Mouse (Mus musculus) heart, embryonic 16.5 days (tissue): ENCODE data around the gene Ccdc194. TPM values are rescaled to one million over a fixed set of nuclear protein-coding genes. Genes with fewer than 3 reads are reported as not detected.
"Not testable (repeated sequence)": the region's sequence is repeated elsewhere in the genome, so short reads cannot be mapped to it uniquely, and the experiment has no call there.

ENCODE experiments used
- ATAC-seq: fragments of 200-750 bp; cut with Nextera tagmentation; replicated peaks from 2 replicates; pipeline ENCODE4 v1.8.0; 2017; ENCODE audit warnings: moderate number of reproducible peaks; ENCODE audit not compliant: insufficient read depth, low FRiP score; ENCODE audit errors: extremely low read depth
- H3K27ac ChIP-seq: fragments of 300-500 bp; sonication (generic); 2 replicates; pipeline ENCODE4 v1.5.1; 2014; ENCODE audit warnings: mild to moderate bottlenecking, low read length, control low read depth, moderate library complexity
- H3K27me3 ChIP-seq: fragments of 300-500 bp; sonication (generic); 2 replicates; pipeline ENCODE4 v1.6.1; 2014; ENCODE audit warnings: low read length, mixed read lengths; ENCODE audit not compliant: control insufficient read depth, insufficient read depth
- H3K36me3 ChIP-seq: fragments of 300-500 bp; sonication (generic); 2 replicates; pipeline ENCODE4 v1.6.1; 2014; ENCODE audit not compliant: control insufficient read depth, insufficient read depth
- H3K4me1 ChIP-seq: fragments of 300-500 bp; sonication (generic); 2 replicates; pipeline ENCODE4 v1.6.1; 2014; ENCODE audit warnings: low read length, mixed read lengths; ENCODE audit not compliant: control insufficient read depth, insufficient read depth
- H3K4me2 ChIP-seq: fragments of 300-500 bp; sonication (generic); 2 replicates; pipeline ENCODE4 v1.6.1; 2014; ENCODE audit warnings: low read depth, mild to moderate bottlenecking, control low read depth, low read length
- H3K4me3 ChIP-seq: fragments of 300-500 bp; sonication (generic); 2 replicates; pipeline ENCODE4 v1.5.1; 2014; ENCODE audit warnings: mild to moderate bottlenecking, control low read depth, low read length
- H3K9ac ChIP-seq: fragments of 300-500 bp; sonication (generic); 2 replicates; pipeline ENCODE4 v1.6.1; 2014; ENCODE audit warnings: low read length, control low read depth
- H3K9me3 ChIP-seq: fragments of 300-500 bp; sonication (generic); replicated peaks from 2 replicates; pipeline ENCODE4 v1.6.1; 2016; ENCODE audit warnings: low read length; ENCODE audit not compliant: control insufficient read depth
- WGBS: fragments of 180-500 bp; shearing (Covaris S2); extraction: QIAGEN DNeasy Blood & Tissue Kit; methylation state at CpG from one replicate; pipeline ENCODE4 v1.1.7; 2014; 5-methylcytosine and 5-hydroxymethylcytosine counted together
- polyA plus RNA-seq: library from polyadenylated mRNA; unstranded; fragments of >200 nt; fragmentation: Nextera tagmentation; extraction: Ambion mirVana; gene quantifications from 2 replicates; pipeline ENCODE4 v1.2.1, GENCODE M21; 2015

Ccdc194 gene
- polyA plus RNA-seq, 1 experiment from 2014 or later: 0.54 TPM

GRCm38 (mm10) chr8:71537028-71537867 lies 11.7 kb upstream of the Ccdc194 start, which contains the start of gene Bst2:
Gene Bst2 (minus strand): TSS chr8:71537456.
- peak within 1 kb of the TSS; percentile 64 for H3K4me3 ChIP-seq
- peak within 1 kb of the TSS; percentile 73 for H3K4me2 ChIP-seq
- no peaks in the 10 kb centered on the region for H3K9me3 ChIP-seq
- ATAC-seq: peak; percentile 81
- peak within 1 kb of the TSS; percentile 72 for H3K9ac ChIP-seq
- H3K4me1 ChIP-seq: 0 out of 2 replicates have a peak, but pooled peaks cover 5% of the 10 kb centered on the region
- H3K36me3 ChIP-seq: no peaks in the 10 kb centered on the region
- H3K27ac ChIP-seq: peak within 1 kb of the TSS; percentile 75
- WGBS: 3% methylated on average over 37 of the region's 37 CpGs
- H3K27me3 ChIP-seq: no peaks in the 10 kb centered on the region

GRCm38 (mm10) chr8:71535663-71536062 lies 10.2 kb upstream of the Ccdc194 start:
- H3K4me2 ChIP-seq: peak overlapping the region; percentile 73
- peak overlapping the region; percentile 64; the same call in 1 of the 2 replicates for H3K4me3 ChIP-seq
- 0 out of 2 replicates have a peak, but pooled peaks have one; percentile 23 for ATAC-seq
- 60% methylated on average over 5 of the region's 5 CpGs for WGBS
- no peak overlapping the region for H3K27ac ChIP-seq
- H3K36me3 ChIP-seq: no peaks in the 10 kb centered on the region
- 0 out of 2 replicates have a peak, but pooled peaks cover 5% of the 10 kb centered on the region for H3K4me1 ChIP-seq
- no peak overlapping the region for H3K9ac ChIP-seq
- H3K9me3 ChIP-seq: no peaks in the 10 kb centered on the region
- no peaks in the 10 kb centered on the region for H3K27me3 ChIP-seq

- WGBS: 42% methylated on average over 3 of the region's 3 CpGs
- Histone ChIP-seq H3K27ac (no peak overlapping the region), H3K36me3 (no peaks in the 10 kb centered on the region), H3K4me1 (0 out of 2 replicates have a peak, but pooled peaks cover 5% of the 10 kb centered on the region), H3K9me3 (no peaks in the 10 kb centered on the region), H3K27me3 (no peaks in the 10 kb centered on the region), H3K4me2 (no peak overlapping the region), H3K4me3 (no peak overlapping the region), H3K9ac (no peak overlapping the region)
- ATAC-seq: no peak
Observed at GRCm38 (mm10) chr8:71534263-71534810, 8.8 kb upstream of the Ccdc194 start.

GRCm38 (mm10) chr8:71530735-71531467 lies 5.4 kb upstream of the Ccdc194 start:
- not testable (repeated sequence) for ATAC-seq, H3K9ac ChIP-seq, H3K27me3 ChIP-seq, H3K9me3 ChIP-seq, H3K4me2 ChIP-seq, H3K4me3 ChIP-seq, H3K27ac ChIP-seq, H3K36me3 ChIP-seq
- WGBS: 72% methylated on average over 5 of the region's 12 CpGs
- H3K4me1 ChIP-seq: peaks cover 23% of the 10 kb centered on the region

GRCm38 (mm10) chr8:71528362-71529073 lies 3.0 kb upstream of the Ccdc194 start:
- 61% methylated on average over 11 of the region's 11 CpGs for WGBS
- no peaks in the 10 kb centered on the region for H3K36me3 ChIP-seq
- peak; percentile 65; the same call in 1 of the 2 replicates for ATAC-seq
- no peaks in the 10 kb centered on the region for H3K9me3 ChIP-seq
- H3K4me3 ChIP-seq: no peak overlapping the region
- peaks cover 27% of the 10 kb centered on the region for H3K4me1 ChIP-seq
- H3K9ac ChIP-seq: no peak overlapping the region
- peak overlapping the region; percentile 94 for H3K27ac ChIP-seq
- H3K27me3 ChIP-seq: peaks cover 3% of the 10 kb centered on the region
- H3K4me2 ChIP-seq: no peak overlapping the region

- H3K36me3 ChIP-seq: no peaks in the 10 kb centered on the region
- 43% methylated on average over 3 of the region's 3 CpGs for WGBS
- H3K9me3 ChIP-seq: no peaks in the 10 kb centered on the region
- no peak overlapping the region; the same call in 1 of the 2 replicates for H3K4me2 ChIP-seq
- no peak overlapping the region for H3K4me3 ChIP-seq
- peaks cover 27% of the 10 kb centered on the region for H3K4me1 ChIP-seq
- peaks cover 3% of the 10 kb centered on the region for H3K27me3 ChIP-seq
- ATAC-seq: peak; percentile 29; the same call in 1 of the 2 replicates
- peak overlapping the region; percentile 94 for H3K27ac ChIP-seq
- H3K9ac ChIP-seq: no peak overlapping the region
Observed at GRCm38 (mm10) chr8:71527162-71527870, 1.8 kb upstream of the Ccdc194 start.

GRCm38 (mm10) chr8:71526272-71526671 lies 761 bp upstream of the Ccdc194 start:
- Histone ChIP-seq H3K27me3 (peaks cover 3% of the 10 kb centered on the region), H3K36me3 (no peaks in the 10 kb centered on the region), H3K4me3 (no peak overlapping the region), H3K9me3 (no peaks in the 10 kb centered on the region), H3K27ac (peak overlapping the region; percentile 94), H3K9ac (no peak overlapping the region), H3K4me1 (peaks cover 27% of the 10 kb centered on the region), H3K4me2 (no peak overlapping the region)
- 14% methylated on average over 6 of the region's 6 CpGs for WGBS
- ATAC-seq: peak; percentile 34; the same call in 1 of the 2 replicates

- no peak overlapping the region for H3K27ac ChIP-seq
- 2% methylated on average over 17 of the region's 17 CpGs for WGBS
- peak; percentile 82 for ATAC-seq
- peak overlapping the region; percentile 42; the same call in 1 of the 2 replicates for H3K9ac ChIP-seq
- no peaks in the 10 kb centered on the region for H3K36me3 ChIP-seq
- H3K4me1 ChIP-seq: peaks cover 10% of the 10 kb centered on the region
- peaks cover 3% of the 10 kb centered on the region for H3K27me3 ChIP-seq
- peak overlapping the region; percentile 43 for H3K4me2 ChIP-seq
- no peaks in the 10 kb centered on the region for H3K9me3 ChIP-seq
- 0 out of 2 replicates have a peak overlapping the region, but pooled peaks have one; percentile 4 for H3K4me3 ChIP-seq
Observed at GRCm38 (mm10) chr8:71521634-71522033, 3.9 kb downstream of the Ccdc194 start.
